Mouse (Mus musculus) mouse embryonic stem cell (cell line): Measurements from ENCODE around the gene Psmb11.

Source experiments
- in situ Hi-C, 2 experiments: fragments of 300-500 bp; cut with MboI; formaldehyde crosslinking; loops; 1 replicate in 1 of 2; 3 replicates in 1 of 2; pipeline ENCODE4 v1.14.3; 2019 to 2020; ENCODE audit warnings: low sequenced_read_pairs in 2 of 2, low pct_unique_long_range_greater_than_20kb in 1 of 2, mixed read lengths in 1 of 2; ENCODE audit not compliant: unreplicated experiment in 1 of 2

Psmb11 gene

GRCm38 (mm10) chr14:54621133-54621532 is at the start of gene Psmb11:
Gene Psmb11, plus strand, starts transcription at chr14:54621433.
- in situ Hi-C loops = no loop called here

- in situ Hi-C loops = no loop called here
These were observed 49.1 kb upstream of the Psmb11 start for GRCm38 (mm10) chr14:54572122-54572521.

- in situ Hi-C loops = no loop called here
These were observed 48.2 kb upstream of the Psmb11 start for GRCm38 (mm10) chr14:54572790-54573736.

GRCm38 (mm10) chr14:54574253-54574652 is 47.0 kb upstream of the Psmb11 start:
- in situ Hi-C loops = no loop called here

DNA sequence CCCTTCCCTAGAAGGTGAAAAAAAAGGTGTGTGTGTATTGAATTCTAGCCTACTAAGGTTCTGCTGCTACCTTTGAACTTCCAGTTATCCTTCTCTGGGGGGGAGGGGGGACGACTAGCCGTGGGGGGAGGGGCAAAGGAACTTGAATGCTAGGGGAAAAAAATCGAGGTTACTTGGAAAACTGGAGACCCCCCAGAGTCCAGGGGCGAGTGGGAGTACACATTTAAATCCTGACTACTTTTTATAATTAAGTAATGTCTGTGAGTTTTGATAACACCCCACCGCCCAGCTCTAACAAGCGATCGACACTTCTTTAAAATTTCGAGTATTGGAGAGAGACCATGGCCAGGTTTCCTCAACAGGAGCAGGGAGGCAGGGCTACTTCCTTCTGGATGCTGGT is 46.2 kb upstream of the Psmb11 start:
- in situ Hi-C loops = no loop called here

GRCm38 (mm10) chr14:54575631-54576030 is 45.6 kb upstream of the Psmb11 start:
- in situ Hi-C loops = no loop called here

DNA sequence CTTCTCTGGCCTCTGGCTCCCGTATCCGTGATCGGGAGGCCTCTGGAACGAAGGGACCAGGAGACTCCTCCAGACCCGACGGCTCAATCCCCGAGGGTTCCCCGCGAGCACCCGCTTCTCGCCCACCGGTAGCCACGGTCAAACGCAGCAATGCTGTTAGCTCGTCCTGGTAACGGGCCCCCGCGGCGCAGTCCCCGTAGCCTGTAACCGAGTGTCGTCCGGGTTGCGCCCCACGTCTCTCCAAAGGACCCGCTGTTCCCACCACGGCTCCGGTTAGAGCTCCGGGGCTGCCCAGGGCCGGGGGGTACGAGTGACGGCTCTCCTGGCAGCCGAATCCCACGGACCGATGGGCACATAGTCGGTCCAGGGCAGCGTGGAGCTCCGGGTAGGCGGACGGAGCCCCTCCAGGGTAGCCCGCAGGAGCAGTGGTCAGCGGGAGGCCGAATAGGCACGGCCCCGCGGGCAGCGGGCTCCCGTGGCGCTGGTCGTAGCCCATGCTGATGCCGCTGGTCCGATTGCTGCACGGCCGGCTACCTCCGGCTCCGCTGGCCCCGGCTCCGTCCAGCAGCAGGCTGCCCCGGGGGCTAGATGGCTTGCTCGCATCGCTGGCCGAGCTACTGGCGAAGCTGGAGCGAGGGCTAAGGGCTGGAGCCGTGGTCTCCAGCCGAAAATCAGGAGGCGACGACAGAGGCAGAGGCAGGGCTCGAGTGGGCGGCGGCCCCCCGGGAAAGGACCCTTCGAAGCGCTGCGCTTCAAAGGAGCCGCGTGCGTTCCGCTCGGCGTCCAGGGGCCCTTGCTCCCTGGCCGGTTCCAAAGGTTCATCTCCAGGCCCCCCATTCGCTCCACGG is 44.8 kb upstream of the Psmb11 start:
- in situ Hi-C loops = no loop called here

- in situ Hi-C loops = no loop called here
These were observed 43.9 kb upstream of the Psmb11 start, which contains the start of gene Ajuba for GRCm38 (mm10) chr14:54577089-54577982. Gene Ajuba, minus strand, starts transcription at chr14:54577558.

- in situ Hi-C loops = no loop called here
These were observed 43.2 kb upstream of the Psmb11 start for GRCm38 (mm10) chr14:54578063-54578462.

- in situ Hi-C loops = no loop called here
These were observed 41.6 kb upstream of the Psmb11 start for GRCm38 (mm10) chr14:54579638-54580037.

DNA sequence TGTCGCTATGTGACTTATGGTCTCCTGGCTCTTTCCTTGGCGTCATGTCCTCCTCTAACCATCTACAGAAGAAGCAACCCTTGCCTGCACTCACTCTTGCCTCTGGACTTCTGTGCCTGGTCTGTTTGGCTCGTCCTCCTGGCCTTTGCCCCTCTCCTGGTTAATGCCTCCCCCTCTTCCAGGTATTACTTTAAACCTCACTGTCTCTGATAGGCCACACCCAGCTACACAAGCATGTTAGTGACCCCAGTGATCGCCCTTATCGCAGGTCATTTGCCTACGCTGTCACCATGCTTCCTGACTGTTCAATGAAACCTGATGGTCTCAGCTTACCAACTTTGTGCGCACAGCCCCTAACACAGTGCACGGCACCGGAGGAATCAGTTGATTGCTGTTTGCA is 38.7 kb upstream of the Psmb11 start:
- in situ Hi-C loops = no loop called here

DNA sequence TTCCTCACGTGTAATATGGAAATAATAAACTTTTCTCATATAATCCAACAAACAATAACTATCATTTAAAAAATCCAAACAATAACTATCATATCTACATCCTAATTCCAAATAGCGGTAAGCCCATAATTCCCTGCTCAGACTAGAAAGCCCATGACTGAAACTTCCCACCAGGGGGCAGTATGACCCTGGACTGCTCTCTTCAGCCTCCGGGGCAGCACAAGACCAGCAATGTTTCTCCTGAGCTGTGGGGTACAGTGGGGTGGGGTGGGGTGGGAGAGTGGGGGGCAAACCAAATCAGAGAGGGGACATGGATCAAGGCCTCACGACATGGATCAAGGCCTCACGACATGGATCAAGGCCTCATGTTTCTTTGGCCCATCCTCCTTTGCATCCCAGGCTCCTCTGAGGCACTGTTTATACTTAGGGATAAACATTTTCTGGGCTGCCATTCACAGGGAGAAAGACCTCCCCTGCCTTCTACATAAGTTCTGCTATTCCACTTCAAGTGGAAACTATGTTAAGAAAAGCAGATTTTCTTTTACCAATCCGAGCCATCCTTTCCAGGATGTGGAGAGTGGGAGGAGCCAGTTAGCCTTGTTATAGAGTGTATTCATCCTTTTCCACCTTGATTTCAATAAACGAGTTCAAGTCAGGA is 37.4 kb upstream of the Psmb11 start:
- in situ Hi-C loops = no loop called here

DNA sequence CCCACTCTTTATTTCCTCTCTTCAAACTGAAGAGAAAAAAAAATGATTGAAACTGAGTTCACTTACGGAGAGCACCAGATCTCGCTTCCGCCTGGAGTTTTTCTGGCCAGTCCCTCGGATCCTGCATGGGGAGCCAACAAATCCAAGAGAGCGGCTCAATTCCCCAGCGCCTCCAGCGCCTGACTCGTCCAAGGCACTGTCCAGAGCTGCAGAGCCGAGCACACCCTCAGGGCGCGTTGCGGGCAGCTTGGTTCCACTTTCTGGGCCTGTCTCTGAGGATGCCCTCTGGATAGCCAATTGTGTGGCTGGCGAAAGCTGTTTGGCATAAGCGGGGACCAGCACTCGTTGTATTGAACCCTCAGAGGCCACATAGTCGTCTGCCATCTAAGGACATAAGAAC is 30.2 kb upstream of the Psmb11 start:
- in situ Hi-C loops = no loop called here

DNA sequence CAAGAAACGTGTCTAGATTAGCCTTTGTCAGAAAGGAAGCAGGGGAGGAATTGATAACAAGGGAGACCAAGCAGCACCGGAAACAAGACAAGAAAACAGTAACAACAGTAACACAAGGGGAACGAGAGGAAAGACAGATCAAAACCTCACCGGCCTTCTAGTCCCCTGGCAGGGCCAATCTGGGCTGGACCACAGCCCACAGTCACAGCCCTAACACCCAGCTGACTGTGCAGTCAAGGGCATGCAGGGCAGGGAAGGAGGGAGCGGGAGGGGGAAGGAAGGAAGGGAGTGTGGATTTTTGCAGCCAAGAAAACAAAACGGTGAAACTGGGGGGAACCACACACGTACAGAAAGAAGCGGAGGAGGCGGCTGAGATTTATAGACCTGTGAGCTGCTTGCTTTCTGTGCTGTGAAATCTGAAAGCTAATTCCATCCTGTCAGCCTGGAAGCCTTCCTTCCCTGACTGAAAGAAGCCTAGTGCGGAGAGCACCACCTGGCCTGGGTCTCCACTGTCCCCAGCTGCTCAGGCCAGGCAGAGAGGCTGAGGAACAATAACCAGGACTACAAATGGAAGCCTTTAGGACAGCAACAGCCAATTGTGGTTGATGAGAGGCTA is 28.8 kb upstream of the Psmb11 start:
- in situ Hi-C loops = no loop called here

DNA sequence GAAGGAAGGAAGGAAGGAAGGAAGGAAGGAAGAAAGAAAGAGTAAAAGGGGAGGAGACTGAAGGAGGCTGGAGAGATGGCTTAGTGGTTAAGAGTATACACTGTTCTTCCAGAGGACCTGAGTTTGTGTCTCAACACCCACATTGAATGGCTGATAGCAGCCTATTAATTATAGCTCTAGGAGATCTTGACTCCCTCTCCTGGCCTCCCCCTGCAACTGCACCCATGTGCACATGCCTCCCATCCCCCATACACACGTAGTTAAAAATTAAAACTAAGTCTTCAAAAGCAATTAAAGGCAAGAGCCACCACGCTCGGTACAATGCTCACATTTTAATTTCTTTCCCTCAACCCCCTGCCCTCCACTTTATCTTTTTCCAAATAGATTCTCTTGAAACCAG is 27.2 kb upstream of the Psmb11 start:
- in situ Hi-C loops = no loop called here

DNA sequence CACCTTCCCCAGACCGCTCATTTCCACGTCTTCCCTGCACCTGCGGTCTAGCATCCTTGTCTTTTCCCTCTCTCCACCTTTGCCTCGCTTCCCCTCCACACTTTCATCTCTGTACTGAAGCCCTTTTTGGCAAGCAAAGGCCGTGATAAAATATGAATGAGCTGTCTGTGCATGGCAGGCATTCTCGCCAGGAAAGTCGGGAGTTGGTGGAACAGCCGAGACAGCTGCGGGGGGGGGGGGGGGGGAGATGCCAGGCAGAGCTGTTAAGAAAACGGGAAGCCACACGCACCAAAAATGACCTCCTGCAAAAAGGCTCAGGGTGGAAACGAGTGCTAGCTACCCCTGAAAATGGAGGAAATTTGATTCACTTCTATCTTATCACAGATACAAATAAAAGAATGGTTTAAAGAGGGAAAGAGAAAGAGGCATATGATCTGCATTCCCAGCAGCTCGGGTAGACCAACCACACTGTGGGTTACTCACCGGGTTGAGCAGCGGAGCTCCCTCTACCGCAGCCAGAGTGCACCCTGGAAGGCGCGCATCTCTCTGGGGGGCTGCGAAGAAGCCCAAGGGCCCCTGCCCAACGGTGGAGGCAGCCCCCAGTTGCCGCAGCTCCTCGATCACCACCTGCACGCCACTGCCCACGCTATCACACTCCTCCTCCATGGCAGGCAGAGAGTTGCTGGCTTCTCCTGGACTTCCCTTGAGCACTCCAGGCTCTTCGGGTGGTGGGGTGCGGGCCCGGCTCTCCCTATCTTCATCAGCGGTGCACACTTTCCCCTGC is 26.4 kb upstream of the Psmb11 start:
- in situ Hi-C loops = no loop called here

DNA sequence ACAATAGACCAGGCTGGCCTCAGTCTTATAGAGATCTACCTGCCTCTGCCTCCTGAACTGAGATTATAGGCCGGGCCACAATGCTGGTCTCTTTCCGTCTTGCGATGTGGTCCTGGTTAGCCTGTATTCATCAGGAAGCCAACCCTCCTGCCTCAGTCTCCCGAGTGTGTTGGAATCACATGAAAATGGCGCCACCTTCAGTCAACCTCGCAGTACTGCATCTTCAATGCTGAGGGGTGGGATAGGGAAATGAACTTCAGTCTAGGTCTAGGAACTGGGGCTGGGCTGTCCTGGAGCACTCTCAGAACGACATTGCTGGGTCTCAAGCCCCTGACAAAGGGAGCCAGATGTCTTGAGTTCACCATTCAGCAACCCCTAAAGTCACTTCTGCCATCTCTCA is 24.1 kb upstream of the Psmb11 start:
- in situ Hi-C loops = no loop called here
